Mouse (Mus musculus): ENCODE results near the gene Slc35a3. TPM values are rescaled to one million over a fixed set of nuclear protein-coding genes. Genes with fewer than 3 reads are reported as not detected.

Gene Slc35a3
- polyA plus RNA-seq, 1 experiment from 2014 or later, result 19.1 TPM

- WGBS, result 91% methylated on average over 7 of the region's 7 CpGs
- H3K4me1 ChIP-seq (replicated peaks; ENCODE audit: control insufficient read depth, insufficient read depth, low read length), result no peaks in the 10 kb centered on the region
These were observed 63.8 kb downstream of the Slc35a3 start for GRCm38 (mm10) chr3:116648805-116649204.

GRCm38 (mm10) chr3:116646387-116646786, 66.2 kb downstream of the Slc35a3 start:
- WGBS, result 97% methylated on average over 1 of the region's 1 CpGs
- Histone ChIP-seq H3K27me3 (replicated peaks; ENCODE audit: control insufficient read depth, insufficient read depth, low read length) (no peaks in the 10 kb centered on the region), H3K9me3 (ENCODE audit: control insufficient read depth) (no peaks in the 10 kb centered on the region), H3K9ac (ENCODE audit: low read depth, low read length) (no peak overlapping the region), H3K4me2 (replicated peaks; ENCODE audit: low read depth) (no peak overlapping the region), H3K4me3 (ENCODE audit: low read depth, low read length) (no peak overlapping the region), H3K4me1 (replicated peaks; ENCODE audit: control insufficient read depth, insufficient read depth, low read length) (no peaks in the 10 kb centered on the region), H3K27ac (ENCODE audit: low read depth, low read length) (no peak overlapping the region), H3K36me3 (ENCODE audit: control insufficient read depth, insufficient read depth) (peaks cover 54% of the 10 kb centered on the region)
- ATAC-seq, result no peak
- TF ChIP-seq CTCF (IDR thresholded peaks at IDR 0.05; ENCODE audit: low read depth), result no peak

More at GRCm38 (mm10) chr3:116648805-116649204, 63.8 kb downstream of the Slc35a3 start:
- Histone ChIP-seq H3K9ac (ENCODE audit: low read depth, low read length) (no peak overlapping the region), H3K4me3 (ENCODE audit: low read depth, low read length) (no peak overlapping the region), H3K9me3 (ENCODE audit: control insufficient read depth) (no peaks in the 10 kb centered on the region), H3K36me3 (ENCODE audit: control insufficient read depth, insufficient read depth) (peaks cover 37% of the 10 kb centered on the region), H3K4me2 (replicated peaks; ENCODE audit: low read depth) (no peak overlapping the region), H3K27me3 (replicated peaks; ENCODE audit: control insufficient read depth, insufficient read depth, low read length) (no peaks in the 10 kb centered on the region), H3K27ac (ENCODE audit: low read depth, low read length) (no peak overlapping the region)
- TF ChIP-seq CTCF (IDR thresholded peaks at IDR 0.05; ENCODE audit: low read depth), result no peak
- no peak for ATAC-seq

- ATAC-seq, result no peak
- Histone ChIP-seq H3K4me3 (ENCODE audit: low read depth, low read length) (no peak overlapping the region), H3K9ac (ENCODE audit: low read depth, low read length) (no peak overlapping the region), H3K27ac (ENCODE audit: low read depth, low read length) (no peak overlapping the region), H3K4me2 (replicated peaks; ENCODE audit: low read depth) (no peak overlapping the region), H3K4me1 (replicated peaks; ENCODE audit: control insufficient read depth, insufficient read depth, low read length) (0 out of 2 replicates have a peak, but pooled peaks cover 2% of the 10 kb centered on the region), H3K27me3 (replicated peaks; ENCODE audit: control insufficient read depth, insufficient read depth, low read length) (no peaks in the 10 kb centered on the region), H3K9me3 (ENCODE audit: control insufficient read depth) (no peaks in the 10 kb centered on the region), H3K36me3 (ENCODE audit: control insufficient read depth, insufficient read depth) (peaks cover 71% of the 10 kb centered on the region)
- no peak for TF ChIP-seq CTCF (IDR thresholded peaks at IDR 0.05; ENCODE audit: low read depth)
- WGBS, result 91% methylated on average over 2 of the region's 2 CpGs
These were observed 70.3 kb downstream of the Slc35a3 start for GRCm38 (mm10) chr3:116642373-116642772.

- Histone ChIP-seq H3K4me2 (replicated peaks; ENCODE audit: low read depth) (no peak overlapping the region), H3K36me3 (ENCODE audit: control insufficient read depth, insufficient read depth) (peaks cover 67% of the 10 kb centered on the region), H3K4me1 (replicated peaks; ENCODE audit: control insufficient read depth, insufficient read depth, low read length) (0 out of 2 replicates have a peak, but pooled peaks cover 3% of the 10 kb centered on the region), H3K9me3 (ENCODE audit: control insufficient read depth) (no peaks in the 10 kb centered on the region), H3K27ac (ENCODE audit: low read depth, low read length) (no peak overlapping the region), H3K27me3 (replicated peaks; ENCODE audit: control insufficient read depth, insufficient read depth, low read length) (no peaks in the 10 kb centered on the region), H3K9ac (ENCODE audit: low read depth, low read length) (no peak overlapping the region), H3K4me3 (ENCODE audit: low read depth, low read length) (no peak overlapping the region)
- no peak for TF ChIP-seq CTCF (IDR thresholded peaks at IDR 0.05; ENCODE audit: low read depth)
- no peak for ATAC-seq
- WGBS, result 92% methylated on average over 6 of the region's 6 CpGs
These were observed 70.7 kb downstream of the Slc35a3 start for GRCm38 (mm10) chr3:116641811-116642371.

- TF ChIP-seq CTCF (IDR thresholded peaks at IDR 0.05; ENCODE audit: low read depth), result no peak
- Histone ChIP-seq H3K4me1 (replicated peaks; ENCODE audit: control insufficient read depth, insufficient read depth, low read length) (0 out of 2 replicates have a peak, but pooled peaks cover 3% of the 10 kb centered on the region), H3K36me3 (ENCODE audit: control insufficient read depth, insufficient read depth) (peaks cover 69% of the 10 kb centered on the region), H3K27ac (ENCODE audit: low read depth, low read length) (no peak overlapping the region), H3K9ac (ENCODE audit: low read depth, low read length) (no peak overlapping the region), H3K9me3 (ENCODE audit: control insufficient read depth) (no peaks in the 10 kb centered on the region), H3K4me2 (replicated peaks; ENCODE audit: low read depth) (no peak overlapping the region), H3K27me3 (replicated peaks; ENCODE audit: control insufficient read depth, insufficient read depth, low read length) (no peaks in the 10 kb centered on the region), H3K4me3 (ENCODE audit: low read depth, low read length) (no peak overlapping the region)
- 73% methylated on average over 1 of the region's 1 CpGs for WGBS
- ATAC-seq, result no peak
These were observed 72.6 kb downstream of the Slc35a3 start for GRCm38 (mm10) chr3:116640024-116640423.

GRCm38 (mm10) chr3:116638572-116638971, 74.1 kb downstream of the Slc35a3 start:
- no peak for ATAC-seq
- 82% methylated on average over 7 of the region's 7 CpGs for WGBS
- TF ChIP-seq CTCF (IDR thresholded peaks at IDR 0.05; ENCODE audit: low read depth), result no peak
- Histone ChIP-seq H3K9ac (ENCODE audit: low read depth, low read length) (no peak overlapping the region), H3K27me3 (replicated peaks; ENCODE audit: control insufficient read depth, insufficient read depth, low read length) (no peaks in the 10 kb centered on the region), H3K27ac (ENCODE audit: low read depth, low read length) (no peak overlapping the region; the same call in 1 of the 2 replicates), H3K4me3 (ENCODE audit: low read depth, low read length) (no peak overlapping the region), H3K4me2 (replicated peaks; ENCODE audit: low read depth) (no peak overlapping the region), H3K4me1 (replicated peaks; ENCODE audit: control insufficient read depth, insufficient read depth, low read length) (0 out of 2 replicates have a peak, but pooled peaks cover 3% of the 10 kb centered on the region), H3K36me3 (ENCODE audit: control insufficient read depth, insufficient read depth) (peaks cover 73% of the 10 kb centered on the region), H3K9me3 (ENCODE audit: control insufficient read depth) (no peaks in the 10 kb centered on the region)
